Mouse (Mus musculus) E14TG2a.4 (cell line): ENCODE results near the gene Ddx10.

Experiments
- CTCF ChIP-seq: conservative IDR thresholded peaks from 2 replicates; pipeline ENCODE4 v1.5.1; 2014; ENCODE audit warnings: low read length
- POU5F1 ChIP-seq: IDR thresholded peaks from 2 replicates; pipeline ENCODE4 v1.6.1; 2014; ENCODE audit warnings: low read length, borderline replicate concordance

DNA sequence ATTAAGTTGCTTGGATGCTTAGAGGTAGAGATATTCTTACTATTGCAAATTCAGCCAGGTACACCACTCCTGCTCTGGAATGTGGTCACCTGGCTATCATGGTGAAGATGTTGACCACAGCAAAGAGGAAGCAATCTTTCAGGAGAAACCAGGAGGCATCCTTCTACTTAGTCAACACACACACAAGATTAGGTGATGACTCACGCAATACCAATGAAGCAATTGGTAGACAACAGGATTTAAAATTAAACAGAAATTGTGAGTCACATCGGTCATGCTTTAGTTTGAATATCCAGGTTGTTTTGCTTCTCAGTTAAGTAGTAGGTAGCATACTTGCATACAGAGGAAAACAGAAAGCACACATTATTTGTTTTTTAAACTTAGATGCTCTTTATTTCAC lies 31.1 kb upstream of the Ddx10 start:
- TF ChIP-seq CTCF (no peak), POU5F1 (no peak)
